Mouse (Mus musculus): ENCODE data around the gene Capzb. TPM values are rescaled to one million over a fixed set of nuclear protein-coding genes. Genes with fewer than 3 reads are reported as not detected.

Gene Capzb
- polyA plus RNA-seq, 1 experiment from 2014 or later: 401 TPM

- no peak overlapping the region for H3K4me2 ChIP-seq (replicated peaks; ENCODE audit: low read depth, low read length)
- peak overlapping the region; percentile 70 for H3K27ac ChIP-seq (ENCODE audit: low read length)
- H3K4me3 ChIP-seq (ENCODE audit: low read depth, low read length): no peak overlapping the region
- DNase-seq (ENCODE audit: low spot score): peak; percentile 57
- H3K36me3 ChIP-seq (ENCODE audit: insufficient read depth, low read length): peaks cover 5% of the 10 kb centered on the region; the same call in 1 of the 2 replicates
- H3K27me3 ChIP-seq (replicated peaks; ENCODE audit: insufficient read depth, low read length): no peaks in the 10 kb centered on the region
- H3K4me1 ChIP-seq (ENCODE audit: insufficient read depth, low read depth, low read length): peaks cover 39% of the 10 kb centered on the region
- 58% methylated on average over 10 of the region's 10 CpGs for WGBS
- no peak for ATAC-seq
- no peak for TF ChIP-seq CTCF (IDR thresholded peaks at IDR 0.05)
- TF ChIP-seq EP300 (IDR thresholded peaks at IDR 0.05): 0 out of 2 replicates have a peak, but pooled peaks have one; percentile 42
- no peaks in the 10 kb centered on the region for H3K9me3 ChIP-seq (ENCODE audit: low read length)
- no peak overlapping the region for H3K9ac ChIP-seq (replicated peaks; ENCODE audit: low read depth)
Observed at GRCm38 (mm10) chr4:139213086-139213485, 20.4 kb downstream of the Capzb start.

DNA sequence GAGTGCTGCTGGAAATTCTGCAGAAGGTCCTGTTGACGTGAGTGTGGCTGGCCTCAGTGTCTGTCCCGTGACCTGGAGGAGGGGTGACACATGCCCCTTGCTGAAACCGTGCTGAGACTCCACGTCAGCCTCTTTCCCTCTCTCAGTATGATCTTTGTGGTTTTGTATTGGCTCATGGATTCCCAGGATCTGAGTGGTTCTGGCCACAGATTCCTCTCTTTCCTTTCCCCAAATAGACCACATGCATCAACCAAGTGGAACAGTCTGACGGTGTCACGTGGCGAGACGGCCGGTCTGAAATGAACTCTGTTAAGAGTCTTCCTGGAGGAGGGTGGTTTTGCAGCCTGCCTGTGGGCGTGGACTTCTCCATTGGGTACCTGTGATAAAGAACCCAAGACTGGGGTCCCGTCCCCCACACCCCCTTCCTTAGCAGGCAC is 21.3 kb downstream of the Capzb start:
- H3K27ac ChIP-seq (ENCODE audit: low read length): peak overlapping the region; percentile 70
- TF ChIP-seq EP300 (IDR thresholded peaks at IDR 0.05) (no peak), CTCF (IDR thresholded peaks at IDR 0.05) (no peak)
- peak; percentile 71 for DNase-seq (ENCODE audit: low spot score)

GRCm38 (mm10) chr4:139216566-139216965 is 23.9 kb downstream of the Capzb start:
- Histone ChIP-seq H3K36me3 (ENCODE audit: insufficient read depth, low read length) (peaks cover 5% of the 10 kb centered on the region; the same call in 1 of the 2 replicates), H3K4me2 (replicated peaks; ENCODE audit: low read depth, low read length) (no peak overlapping the region), H3K4me3 (ENCODE audit: low read depth, low read length) (no peak overlapping the region), H3K9me3 (ENCODE audit: low read length) (no peaks in the 10 kb centered on the region), H3K27ac (ENCODE audit: low read length) (no peak overlapping the region), H3K4me1 (ENCODE audit: insufficient read depth, low read depth, low read length) (peaks cover 26% of the 10 kb centered on the region), H3K27me3 (replicated peaks; ENCODE audit: insufficient read depth, low read length) (no peaks in the 10 kb centered on the region), H3K9ac (replicated peaks; ENCODE audit: low read depth) (no peak overlapping the region)
- peak; percentile 46 for ATAC-seq
- peak; percentile 49 for DNase-seq (ENCODE audit: low spot score)
- TF ChIP-seq EP300 (IDR thresholded peaks at IDR 0.05) (no peak), CTCF (IDR thresholded peaks at IDR 0.05) (peak; percentile 21; the same call in 1 of the 2 replicates)
- WGBS: 58% methylated on average over 9 of the region's 9 CpGs

More for the DNA sequence above, 21.3 kb downstream of the Capzb start:
- Histone ChIP-seq H3K9ac (replicated peaks; ENCODE audit: low read depth) (no peak overlapping the region), H3K27me3 (replicated peaks; ENCODE audit: insufficient read depth, low read length) (no peaks in the 10 kb centered on the region), H3K36me3 (ENCODE audit: insufficient read depth, low read length) (peaks cover 5% of the 10 kb centered on the region; the same call in 1 of the 2 replicates), H3K9me3 (ENCODE audit: low read length) (no peaks in the 10 kb centered on the region), H3K4me1 (ENCODE audit: insufficient read depth, low read depth, low read length) (peaks cover 30% of the 10 kb centered on the region), H3K4me3 (ENCODE audit: low read depth, low read length) (no peak overlapping the region), H3K4me2 (replicated peaks; ENCODE audit: low read depth, low read length) (no peak overlapping the region)
- WGBS: 33% methylated on average over 11 of the region's 11 CpGs
- peak; percentile 52 for ATAC-seq

- H3K9me3 ChIP-seq (ENCODE audit: low read length): no peaks in the 10 kb centered on the region
- TF ChIP-seq EP300 (IDR thresholded peaks at IDR 0.05) (no peak), CTCF (IDR thresholded peaks at IDR 0.05) (no peak)
- no peak overlapping the region for H3K4me2 ChIP-seq (replicated peaks; ENCODE audit: low read depth, low read length)
- DNase-seq (ENCODE audit: low spot score): no peak
- 82% methylated on average over 3 of the region's 3 CpGs for WGBS
- H3K36me3 ChIP-seq (ENCODE audit: insufficient read depth, low read length): no peaks in the 10 kb centered on the region
- H3K27me3 ChIP-seq (replicated peaks; ENCODE audit: insufficient read depth, low read length): no peaks in the 10 kb centered on the region
- no peak overlapping the region for H3K9ac ChIP-seq (replicated peaks; ENCODE audit: low read depth)
- peaks cover 14% of the 10 kb centered on the region for H3K4me1 ChIP-seq (ENCODE audit: insufficient read depth, low read depth, low read length)
- H3K27ac ChIP-seq (ENCODE audit: low read length): no peak overlapping the region
- H3K4me3 ChIP-seq (ENCODE audit: low read depth, low read length): no peak overlapping the region
- no peak for ATAC-seq
Observed at GRCm38 (mm10) chr4:139218539-139218938, 25.8 kb downstream of the Capzb start.

GRCm38 (mm10) chr4:139219656-139220055 is 27.0 kb downstream of the Capzb start:
- TF ChIP-seq EP300 (IDR thresholded peaks at IDR 0.05) (no peak), CTCF (IDR thresholded peaks at IDR 0.05) (no peak)
- Histone ChIP-seq H3K4me2 (replicated peaks; ENCODE audit: low read depth, low read length) (no peak overlapping the region), H3K27me3 (replicated peaks; ENCODE audit: insufficient read depth, low read length) (no peaks in the 10 kb centered on the region), H3K9ac (replicated peaks; ENCODE audit: low read depth) (no peak overlapping the region), H3K36me3 (ENCODE audit: insufficient read depth, low read length) (no peaks in the 10 kb centered on the region), H3K4me1 (ENCODE audit: insufficient read depth, low read depth, low read length) (peaks cover 3% of the 10 kb centered on the region), H3K9me3 (ENCODE audit: low read length) (no peaks in the 10 kb centered on the region), H3K4me3 (ENCODE audit: low read depth, low read length) (no peak overlapping the region), H3K27ac (ENCODE audit: low read length) (no peak overlapping the region)
- DNase-seq (ENCODE audit: low spot score): no peak
- no peak for ATAC-seq
- 88% methylated on average over 4 of the region's 4 CpGs for WGBS

DNA sequence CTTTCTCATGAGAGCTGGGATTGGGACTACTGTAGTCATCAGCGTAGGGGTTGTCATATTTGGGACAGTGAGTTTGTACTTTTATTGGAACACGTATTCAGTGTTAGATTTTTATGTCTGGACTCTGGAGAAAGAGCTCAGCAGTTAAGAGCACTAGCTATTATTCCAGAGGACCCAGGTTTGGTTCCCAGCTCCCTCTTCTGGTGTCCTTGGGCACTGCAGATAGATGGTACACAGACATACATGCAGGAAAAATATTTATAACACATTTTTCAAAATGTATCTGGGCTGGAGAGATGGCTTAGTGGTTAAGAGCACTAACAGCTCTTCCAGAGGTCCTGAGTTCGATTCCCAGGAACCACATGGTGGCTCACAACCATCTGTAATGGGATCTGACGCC is 28.3 kb downstream of the Capzb start:
- WGBS: 88% methylated on average over 4 of the region's 4 CpGs
- DNase-seq (ENCODE audit: low spot score) (peak; percentile 49), ATAC-seq (no peak)
- Histone ChIP-seq H3K4me1 (ENCODE audit: insufficient read depth, low read depth, low read length) (no peaks in the 10 kb centered on the region; the same call in 1 of the 2 replicates), H3K9ac (replicated peaks; ENCODE audit: low read depth) (no peak overlapping the region), H3K36me3 (ENCODE audit: insufficient read depth, low read length) (no peaks in the 10 kb centered on the region), H3K4me2 (replicated peaks; ENCODE audit: low read depth, low read length) (no peak overlapping the region), H3K27me3 (replicated peaks; ENCODE audit: insufficient read depth, low read length) (no peaks in the 10 kb centered on the region), H3K4me3 (ENCODE audit: low read depth, low read length) (no peak overlapping the region), H3K27ac (ENCODE audit: low read length) (no peak overlapping the region), H3K9me3 (ENCODE audit: low read length) (no peaks in the 10 kb centered on the region)
- TF ChIP-seq EP300 (IDR thresholded peaks at IDR 0.05) (no peak), CTCF (IDR thresholded peaks at IDR 0.05) (peak; percentile 73)

Measured in lung, postnatal 0 days (tissue).